Mouse (Mus musculus): ENCODE measurements at regions not wholly inside any gene's neighbourhood (a gene's known extent, or its start where the extent isn't known, plus 50 kb on each side); places are given as distances from the start of the nearest gene placed in this dataset.

DNA sequence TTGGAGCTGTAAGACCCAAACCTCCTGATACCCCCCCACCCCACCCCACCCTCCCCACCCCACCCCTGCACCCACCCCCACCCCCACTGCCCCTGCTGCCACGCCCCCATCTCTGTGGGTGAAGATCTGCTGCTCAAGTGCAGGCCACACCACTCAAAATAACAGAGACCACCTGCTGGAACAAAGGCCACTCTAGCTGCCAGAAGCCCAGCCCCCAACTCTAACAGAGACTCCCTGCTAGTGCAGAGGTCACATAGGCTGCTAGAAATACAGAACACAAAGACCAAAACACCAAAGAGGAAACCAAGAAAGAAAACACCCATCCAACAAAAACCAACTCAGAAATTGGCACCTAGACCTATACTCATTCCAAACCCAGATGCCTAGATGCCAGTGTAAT lies 58.9 kb downstream of the Olfr267 start:
- Histone ChIP-seq H3K27ac (replicated peaks; ENCODE audit: low read depth, low read length) (no peak overlapping the region), H3K4me3 (ENCODE audit: low read depth, low read length) (no peak overlapping the region), H3K9ac (ENCODE audit: low read length) (no peak overlapping the region), H3K27me3 (ENCODE audit: control insufficient read depth, insufficient read depth, low read length) (no peaks in the 10 kb centered on the region), H3K9me3 (ENCODE audit: control insufficient read depth, low read length) (no peaks in the 10 kb centered on the region), H3K4me2 (ENCODE audit: low read depth, severe bottlenecking) (no peak overlapping the region), H3K4me1 (ENCODE audit: control insufficient read depth, insufficient read depth, low read length) (peaks cover 19% of the 10 kb centered on the region), H3K36me3 (ENCODE audit: control insufficient read depth, insufficient read depth, low read length) (no peaks in the 10 kb centered on the region)
- no peak for DNase-seq (ENCODE audit: low spot score)
- 20% methylated on average over 1 of the region's 1 CpGs for WGBS
- no peak for ATAC-seq (ENCODE audit: insufficient number of reproducible peaks, low FRiP score, low TSS enrichment, low read depth)

DNA sequence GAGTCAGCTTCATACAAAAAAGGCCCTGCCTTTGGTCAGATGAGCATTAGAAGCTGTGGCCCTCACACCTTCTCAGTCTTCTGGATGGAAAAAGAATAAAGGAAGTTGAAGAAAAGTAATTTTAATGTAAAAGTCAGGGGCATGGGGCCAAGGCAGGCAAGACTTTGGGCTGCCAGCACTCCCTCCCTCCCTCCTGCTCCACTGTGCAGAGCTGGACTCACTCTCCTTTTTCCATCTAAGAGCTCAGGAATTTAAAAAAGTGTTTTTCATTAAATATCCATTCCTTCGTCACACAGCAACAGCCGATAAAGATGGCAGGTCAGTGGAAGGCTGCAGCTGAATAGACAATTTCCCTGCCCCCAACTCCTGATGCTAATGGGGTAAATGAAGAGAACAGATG lies 61.1 kb downstream of the Olfr267 start:
- no peak overlapping the region for H3K4me2 ChIP-seq (ENCODE audit: low read depth, severe bottlenecking)
- 24% methylated on average over 2 of the region's 2 CpGs for WGBS
- no peak for DNase-seq (ENCODE audit: low spot score)

GRCm38 (mm10) chr4:58722772-58723171 lies 64.7 kb downstream of the Olfr267 start:
- H3K4me1 ChIP-seq (ENCODE audit: control insufficient read depth, insufficient read depth, low read length): peaks cover 19% of the 10 kb centered on the region
- ATAC-seq (ENCODE audit: insufficient number of reproducible peaks, low FRiP score, low TSS enrichment, low read depth): peak; percentile 88
- 26% methylated on average over 9 of the region's 9 CpGs for WGBS
- no peak overlapping the region for H3K4me2 ChIP-seq (ENCODE audit: low read depth, severe bottlenecking)
- no peaks in the 10 kb centered on the region for H3K27me3 ChIP-seq (ENCODE audit: control insufficient read depth, insufficient read depth, low read length)
- H3K9me3 ChIP-seq (ENCODE audit: control insufficient read depth, low read length): no peaks in the 10 kb centered on the region
- peak overlapping the region; percentile 68 for H3K27ac ChIP-seq (replicated peaks; ENCODE audit: low read depth, low read length)
- DNase-seq (ENCODE audit: low spot score): peak; percentile 82
- H3K9ac ChIP-seq (ENCODE audit: low read length): 0 out of 2 replicates have a peak overlapping the region, but pooled peaks have one; percentile 12
- H3K36me3 ChIP-seq (ENCODE audit: control insufficient read depth, insufficient read depth, low read length): no peaks in the 10 kb centered on the region
- no peak overlapping the region for H3K4me3 ChIP-seq (ENCODE audit: low read depth, low read length)

More for the DNA sequence above, 61.1 kb downstream of the Olfr267 start:
- Histone ChIP-seq H3K9ac (ENCODE audit: low read length) (no peak overlapping the region), H3K27me3 (ENCODE audit: control insufficient read depth, insufficient read depth, low read length) (no peaks in the 10 kb centered on the region), H3K27ac (replicated peaks; ENCODE audit: low read depth, low read length) (peak overlapping the region; percentile 32; the same call in 1 of the 2 replicates), H3K9me3 (ENCODE audit: control insufficient read depth, low read length) (no peaks in the 10 kb centered on the region), H3K36me3 (ENCODE audit: control insufficient read depth, insufficient read depth, low read length) (no peaks in the 10 kb centered on the region), H3K4me1 (ENCODE audit: control insufficient read depth, insufficient read depth, low read length) (peaks cover 19% of the 10 kb centered on the region), H3K4me3 (ENCODE audit: low read depth, low read length) (no peak overlapping the region)
- ATAC-seq (ENCODE audit: insufficient number of reproducible peaks, low FRiP score, low TSS enrichment, low read depth): no peak

DNA sequence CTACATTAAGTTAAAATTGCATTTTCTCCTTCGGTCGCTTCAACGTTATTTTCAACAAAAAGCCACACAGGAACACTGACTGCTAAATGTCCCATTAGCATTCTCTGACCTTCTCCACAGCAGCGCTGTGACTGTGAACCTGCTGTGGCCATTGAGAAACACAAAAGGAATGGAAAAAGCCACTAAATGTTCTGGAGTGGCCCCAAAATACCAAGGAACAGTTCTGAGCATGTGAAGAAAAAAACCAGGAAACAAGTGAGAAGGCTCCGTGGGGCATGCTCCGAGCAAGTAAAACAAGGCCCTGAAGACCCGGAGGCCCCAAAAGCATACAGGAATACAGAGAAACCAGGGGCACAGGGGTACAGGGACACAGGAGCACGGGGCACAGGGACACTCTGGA lies 66.8 kb downstream of the Olfr267 start:
- H3K36me3 ChIP-seq (ENCODE audit: control insufficient read depth, insufficient read depth, low read length): no peaks in the 10 kb centered on the region
- no peak overlapping the region for H3K9ac ChIP-seq (ENCODE audit: low read length)
- no peak for ATAC-seq (ENCODE audit: insufficient number of reproducible peaks, low FRiP score, low TSS enrichment, low read depth)
- peaks cover 12% of the 10 kb centered on the region for H3K4me1 ChIP-seq (ENCODE audit: control insufficient read depth, insufficient read depth, low read length)
- H3K9me3 ChIP-seq (ENCODE audit: control insufficient read depth, low read length): no peaks in the 10 kb centered on the region
- no peaks in the 10 kb centered on the region for H3K27me3 ChIP-seq (ENCODE audit: control insufficient read depth, insufficient read depth, low read length)
- WGBS: 73% methylated on average over 8 of the region's 8 CpGs
- no peak for DNase-seq (ENCODE audit: low spot score)
- H3K4me3 ChIP-seq (ENCODE audit: low read depth, low read length): no peak overlapping the region
- H3K4me2 ChIP-seq (ENCODE audit: low read depth, severe bottlenecking): no peak overlapping the region
- H3K27ac ChIP-seq (replicated peaks; ENCODE audit: low read depth, low read length): peak overlapping the region; percentile 18; the same call in 1 of the 2 replicates

DNA sequence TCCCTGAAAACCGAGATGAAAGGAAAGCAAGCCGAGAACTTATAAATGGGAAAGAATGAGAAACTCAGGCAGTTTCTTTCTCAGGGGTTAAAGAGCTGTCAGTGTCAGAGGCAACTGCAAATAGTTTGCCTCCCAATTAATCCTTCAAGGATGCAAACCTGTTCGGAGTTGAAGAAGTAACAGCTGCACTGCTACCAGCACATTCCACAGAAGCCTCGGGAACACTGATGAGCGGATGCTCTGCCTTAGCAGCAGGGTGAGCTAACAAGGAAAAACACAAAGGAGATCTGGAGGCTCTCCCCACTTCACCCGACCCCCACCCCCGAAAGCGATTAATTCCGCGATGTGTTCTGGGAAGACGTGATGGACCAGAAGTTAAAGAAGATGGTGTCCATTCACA lies 71.1 kb downstream of the Olfr267 start:
- Histone ChIP-seq H3K4me1 (ENCODE audit: control insufficient read depth, insufficient read depth, low read length) (peaks cover 24% of the 10 kb centered on the region), H3K27ac (replicated peaks; ENCODE audit: low read depth, low read length) (no peak overlapping the region), H3K9me3 (ENCODE audit: control insufficient read depth, low read length) (no peaks in the 10 kb centered on the region), H3K4me2 (ENCODE audit: low read depth, severe bottlenecking) (no peak overlapping the region), H3K4me3 (ENCODE audit: low read depth, low read length) (no peak overlapping the region), H3K36me3 (ENCODE audit: control insufficient read depth, insufficient read depth, low read length) (no peaks in the 10 kb centered on the region), H3K9ac (ENCODE audit: low read length) (no peak overlapping the region), H3K27me3 (ENCODE audit: control insufficient read depth, insufficient read depth, low read length) (no peaks in the 10 kb centered on the region)
- ATAC-seq (ENCODE audit: insufficient number of reproducible peaks, low FRiP score, low TSS enrichment, low read depth): no peak
- 48% methylated on average over 11 of the region's 11 CpGs for WGBS
- no peak for DNase-seq (ENCODE audit: low spot score)

DNA sequence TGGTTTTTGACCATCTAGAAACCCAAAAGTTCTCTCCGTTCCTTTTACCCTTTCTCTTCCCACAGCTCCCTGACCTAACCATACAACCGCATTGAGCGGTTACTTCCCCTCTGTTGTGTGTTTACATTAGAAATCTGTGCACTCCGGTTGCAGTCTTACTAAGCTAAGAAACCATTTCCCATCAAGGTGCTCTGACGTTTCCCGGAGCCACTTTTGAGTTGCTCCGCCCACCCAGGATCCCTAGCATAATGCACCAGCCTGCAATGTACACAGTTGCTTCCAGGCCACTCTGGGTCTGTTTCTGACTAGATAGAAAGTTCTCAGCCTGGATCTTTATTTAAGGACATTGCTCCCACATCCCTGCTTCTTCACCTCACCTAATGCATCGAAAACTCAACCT lies 71.7 kb downstream of the Olfr267 start:
- H3K27ac ChIP-seq (replicated peaks; ENCODE audit: low read depth, low read length): no peak overlapping the region
- H3K9me3 ChIP-seq (ENCODE audit: control insufficient read depth, low read length): no peaks in the 10 kb centered on the region
- H3K27me3 ChIP-seq (ENCODE audit: control insufficient read depth, insufficient read depth, low read length): no peaks in the 10 kb centered on the region
- H3K4me2 ChIP-seq (ENCODE audit: low read depth, severe bottlenecking): no peak overlapping the region
- H3K4me3 ChIP-seq (ENCODE audit: low read depth, low read length): no peak overlapping the region
- peaks cover 24% of the 10 kb centered on the region for H3K4me1 ChIP-seq (ENCODE audit: control insufficient read depth, insufficient read depth, low read length)
- H3K9ac ChIP-seq (ENCODE audit: low read length): no peak overlapping the region
- WGBS: 85% methylated on average over 8 of the region's 8 CpGs
- no peaks in the 10 kb centered on the region for H3K36me3 ChIP-seq (ENCODE audit: control insufficient read depth, insufficient read depth, low read length)
- no peak for DNase-seq (ENCODE audit: low spot score)
- ATAC-seq (ENCODE audit: insufficient number of reproducible peaks, low FRiP score, low TSS enrichment, low read depth): no peak

- H3K36me3 ChIP-seq (ENCODE audit: control insufficient read depth, insufficient read depth, low read length): no peaks in the 10 kb centered on the region
- H3K27ac ChIP-seq (replicated peaks; ENCODE audit: low read depth, low read length): no peak overlapping the region; the same call in 1 of the 2 replicates
- WGBS: 26% methylated on average over 13 of the region's 13 CpGs
- H3K9me3 ChIP-seq (ENCODE audit: control insufficient read depth, low read length): no peaks in the 10 kb centered on the region
- H3K4me3 ChIP-seq (ENCODE audit: low read depth, low read length): no peak overlapping the region
- H3K27me3 ChIP-seq (ENCODE audit: control insufficient read depth, insufficient read depth, low read length): no peaks in the 10 kb centered on the region
- H3K4me1 ChIP-seq (ENCODE audit: control insufficient read depth, insufficient read depth, low read length): peaks cover 24% of the 10 kb centered on the region
- no peak for ATAC-seq (ENCODE audit: insufficient number of reproducible peaks, low FRiP score, low TSS enrichment, low read depth)
- H3K9ac ChIP-seq (ENCODE audit: low read length): no peak overlapping the region
- DNase-seq (ENCODE audit: low spot score): peak; percentile 49
- H3K4me2 ChIP-seq (ENCODE audit: low read depth, severe bottlenecking): no peak overlapping the region
Measured at GRCm38 (mm10) chr4:58714221-58714620, 73.3 kb downstream of the Olfr267 start.

DNA sequence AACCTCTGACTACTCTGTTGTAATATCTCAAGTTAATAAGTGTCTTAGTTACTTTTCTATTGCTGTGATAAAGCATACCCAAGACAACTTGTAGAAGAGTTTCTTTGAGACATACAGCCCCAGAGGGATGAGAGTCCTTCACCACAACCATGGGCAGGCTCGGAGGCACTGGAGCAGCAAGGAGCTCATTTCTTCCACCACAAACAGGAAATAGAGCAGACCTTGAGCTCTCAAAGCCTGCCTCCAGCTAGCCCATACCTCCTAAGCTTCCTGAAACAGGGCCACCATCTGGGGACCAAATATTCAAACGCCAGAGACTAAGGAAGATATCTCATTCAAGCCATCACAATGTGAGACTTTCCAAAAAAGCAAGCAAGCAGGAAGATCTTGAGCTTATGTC lies 74.6 kb downstream of the Olfr267 start:
- Histone ChIP-seq H3K27ac (replicated peaks; ENCODE audit: low read depth, low read length) (0 out of 2 replicates have a peak overlapping the region, but pooled peaks have one; percentile 0), H3K4me2 (ENCODE audit: low read depth, severe bottlenecking) (no peak overlapping the region), H3K27me3 (ENCODE audit: control insufficient read depth, insufficient read depth, low read length) (no peaks in the 10 kb centered on the region), H3K9me3 (ENCODE audit: control insufficient read depth, low read length) (no peaks in the 10 kb centered on the region), H3K9ac (ENCODE audit: low read length) (no peak overlapping the region), H3K36me3 (ENCODE audit: control insufficient read depth, insufficient read depth, low read length) (no peaks in the 10 kb centered on the region), H3K4me1 (ENCODE audit: control insufficient read depth, insufficient read depth, low read length) (peaks cover 24% of the 10 kb centered on the region), H3K4me3 (ENCODE audit: low read depth, low read length) (no peak overlapping the region)
- DNase-seq (ENCODE audit: low spot score) (no peak), ATAC-seq (ENCODE audit: insufficient number of reproducible peaks, low FRiP score, low TSS enrichment, low read depth) (no peak)
- 71% methylated on average over 2 of the region's 2 CpGs for WGBS

DNA sequence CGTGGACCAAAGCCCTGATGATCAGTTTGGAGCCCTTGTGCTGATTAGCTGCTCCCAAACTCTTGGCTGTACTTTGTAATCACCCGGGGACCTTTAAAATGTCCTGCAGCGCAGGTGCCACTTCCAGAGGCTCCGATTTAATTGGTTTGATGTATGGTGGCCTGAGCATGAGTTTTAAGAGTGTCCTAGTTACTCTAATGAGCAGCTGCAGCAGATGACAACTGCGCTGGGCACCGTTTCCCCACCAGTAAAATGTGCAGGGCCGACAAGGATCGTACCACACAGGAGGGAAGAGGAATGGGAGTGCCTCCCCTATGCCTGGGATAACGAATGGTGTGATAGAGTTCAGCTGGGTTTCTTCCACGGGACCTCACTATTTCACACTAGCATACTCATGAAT lies 75.3 kb downstream of the Olfr267 start:
- ATAC-seq (ENCODE audit: insufficient number of reproducible peaks, low FRiP score, low TSS enrichment, low read depth) (0 out of 2 replicates have a peak, but pooled peaks have one; percentile 21), DNase-seq (ENCODE audit: low spot score) (peak; percentile 49)
- Histone ChIP-seq H3K36me3 (ENCODE audit: control insufficient read depth, insufficient read depth, low read length) (no peaks in the 10 kb centered on the region), H3K4me3 (ENCODE audit: low read depth, low read length) (no peak overlapping the region), H3K27me3 (ENCODE audit: control insufficient read depth, insufficient read depth, low read length) (no peaks in the 10 kb centered on the region), H3K9ac (ENCODE audit: low read length) (no peak overlapping the region), H3K4me2 (ENCODE audit: low read depth, severe bottlenecking) (no peak overlapping the region), H3K9me3 (ENCODE audit: control insufficient read depth, low read length) (no peaks in the 10 kb centered on the region), H3K27ac (replicated peaks; ENCODE audit: low read depth, low read length) (peak overlapping the region; percentile 42; the same call in 1 of the 2 replicates), H3K4me1 (ENCODE audit: control insufficient read depth, insufficient read depth, low read length) (peaks cover 24% of the 10 kb centered on the region)
- WGBS: 21% methylated on average over 10 of the region's 10 CpGs

Data from limb, embryonic 11.5 days (tissue).